In genomic region chr15:8716330-8716964, GRCm38 (mm10) we compare ENCODE assay signal across 9 mouse cellular contexts. TPM values are rescaled to one million over a fixed set of nuclear protein-coding genes. Genes with fewer than 3 reads are reported as not detected.
DNase-seq lines count a peak whose midpoint lies in the region; ATAC-seq and TF ChIP-seq lines count a peak whose summit lies in the region.
"Had no signal": no experiment of that assay in that cellular context is flagged by ENCODE, and none has a peak within 500 bp of the region (broad histone marks: within the 10 kb centered on the region; RNA-seq: fewer than 3 reads in every experiment).

No protein-coding gene starts in this region.

- no peak for TF ChIP-seq CTCF in left cerebral cortex, adult 2 months (IDR thresholded peaks at IDR 0.05)

- H3K9ac ChIP-seq in intestine, embryonic 14.5 days (ENCODE audit: low read length): no peak overlapping the region
- H3K9ac ChIP-seq in neural tube, embryonic 12.5 days: no peak overlapping the region

- peaks cover 2% of the 10 kb centered on the region for H3K27me3 ChIP-seq in embryonic facial prominence, embryonic 10.5 days (replicated peaks; ENCODE audit: low read depth, poor library complexity, severe bottlenecking)
- no peaks in the 10 kb centered on the region for H3K27me3 ChIP-seq in intestine, embryonic 14.5 days (replicated peaks; ENCODE audit: control insufficient read depth, insufficient read depth, low read length)
- H3K27me3 ChIP-seq in neural tube, embryonic 12.5 days (replicated peaks): no peaks in the 10 kb centered on the region

- no peaks in the 10 kb centered on the region for H3K36me3 ChIP-seq in embryonic facial prominence, embryonic 10.5 days (replicated peaks)
- H3K36me3 ChIP-seq in intestine, embryonic 14.5 days (ENCODE audit: control insufficient read depth, insufficient read depth, low read length): no peaks in the 10 kb centered on the region
- H3K36me3 ChIP-seq in neural tube, embryonic 12.5 days: no peaks in the 10 kb centered on the region

- 13% methylated on average over 12 of the region's 12 CpGs for WGBS in embryonic facial prominence, embryonic 10.5 days
- 22% methylated on average over 12 of the region's 12 CpGs for WGBS in intestine, embryonic 14.5 days
- 6% methylated on average over 12 of the region's 12 CpGs for WGBS in neural tube, embryonic 12.5 days

- no peak for DNase-seq in left cerebral cortex, adult 2 months (ENCODE audit: extremely low spot score in 1 of 2, low spot score in 2 of 2)
- no peak for DNase-seq in left cerebral cortex, adult 18-20 months (ENCODE audit: low spot score in 2 of 2)
- no peak for DNase-seq in embryonic facial prominence, embryonic 10.5 days (ENCODE audit: low spot score)
- no peak for DNase-seq in intestine, embryonic 14.5 days (ENCODE audit: low spot score)
- no peak for DNase-seq in embryo, embryonic 10 days (ENCODE audit: low spot score)
- DNase-seq in kidney, adult 18-20 months: no peak
- DNase-seq in frontal cortex, adult 2 months (ENCODE audit: extremely low spot score in 1 of 2, low spot score in 1 of 2): no peak
- DNase-seq: kidney, adult 11 months had no signal

- H3K27ac ChIP-seq in left cerebral cortex, adult 2 months: peak overlapping the region; percentile 66
- peak overlapping the region; percentile 54 for H3K27ac ChIP-seq in embryonic facial prominence, embryonic 10.5 days (replicated peaks)
- H3K27ac ChIP-seq in intestine, embryonic 14.5 days (ENCODE audit: low read depth): no peak overlapping the region
- H3K27ac ChIP-seq in neural tube, embryonic 12.5 days: no peak overlapping the region

- intact Hi-C loops in left cerebral cortex, adult 2 months (cut with DNase I): no loop called here

- no peak for ATAC-seq in intestine, embryonic 14.5 days (replicated peaks; ENCODE audit: low FRiP score, low TSS enrichment, low read depth)
- ATAC-seq in neural tube, embryonic 12.5 days (ENCODE audit: low FRiP score, low read depth): peak; percentile 78

- peak overlapping the region; percentile 18; the same call in 1 of the 2 replicates for H3K4me2 ChIP-seq in intestine, embryonic 14.5 days (ENCODE audit: low read length)
- H3K4me2 ChIP-seq in neural tube, embryonic 12.5 days (replicated peaks): peak overlapping the region; percentile 47

- peaks cover 17% of the 10 kb centered on the region for H3K4me1 ChIP-seq in embryonic facial prominence, embryonic 10.5 days
- H3K4me1 ChIP-seq in intestine, embryonic 14.5 days (replicated peaks; ENCODE audit: control insufficient read depth, insufficient read depth, low read length): 0 out of 2 replicates have a peak, but pooled peaks cover 4% of the 10 kb centered on the region
- H3K4me1 ChIP-seq in neural tube, embryonic 12.5 days: peaks cover 9% of the 10 kb centered on the region; the same call in 1 of the 2 replicates

- no peak overlapping the region for H3K4me3 ChIP-seq in left cerebral cortex, adult 2 months
- peak overlapping the region; percentile 26; the same call in 1 of the 2 replicates for H3K4me3 ChIP-seq in embryonic facial prominence, embryonic 10.5 days
- H3K4me3 ChIP-seq in intestine, embryonic 14.5 days (ENCODE audit: low read depth, low read length): no peak overlapping the region
- H3K4me3 ChIP-seq in neural tube, embryonic 12.5 days: no peak overlapping the region

- no peaks in the 10 kb centered on the region for H3K9me3 ChIP-seq in embryonic facial prominence, embryonic 10.5 days
- H3K9me3 ChIP-seq in intestine, embryonic 14.5 days (ENCODE audit: control insufficient read depth, low read length): no peaks in the 10 kb centered on the region
- no peaks in the 10 kb centered on the region for H3K9me3 ChIP-seq in neural tube, embryonic 12.5 days

RNA-seq across cellular contexts. Expression of gene Slc1a3, which starts 5.9 kb away (rescaled TPM):
- total RNA-seq in left cerebral cortex, adult 2 months (2021): 100 to 1,000 TPM; 294 to 295 TPM
- total RNA-seq in left cerebral cortex, adult 18-20 months (2021): 100 to 1,000 TPM; 263 to 298 TPM
- polyA plus RNA-seq in embryonic facial prominence, embryonic 10.5 days (2016; fragmentation: Nextera tagmentation; extraction: Ambion mirVana): 24.2 and 25.7 TPM in 2 replicates
- 9.5 and 11.6 TPM in 2 replicates for polyA plus RNA-seq in intestine, embryonic 14.5 days (2014; fragmentation: Nextera tagmentation; extraction: Ambion mirVana)
- polyA plus RNA-seq in neural tube, embryonic 12.5 days (2016; fragmentation: Nextera tagmentation; extraction: Ambion mirVana): 83.3 and 85.3 TPM in 2 replicates
- 380 and 458 TPM in 2 replicates for polyA plus RNA-seq in frontal cortex, adult 2 months (2012; rRNA removed)

Comparison
In these comparisons a context has a peak if more than half of its experiments do, and no peak if none do; other contexts are left out.
1. H3K27ac ChIP-seq: peak in left cerebral cortex, adult 2 months (single experiment) and embryonic facial prominence, embryonic 10.5 days (single experiment); none in intestine, embryonic 14.5 days (single experiment) and neural tube, embryonic 12.5 days (single experiment).